Mouse (Mus musculus): Measurements from ENCODE around the gene Siglec1.
"Not testable (repeated sequence)": the region's sequence is repeated elsewhere in the genome, so short reads cannot be mapped to it uniquely, and the experiment has no call there.

Gene Siglec1

GRCm38 (mm10) chr2:131052043-131052442 is 34.5 kb downstream of the Siglec1 start:
- DNase-seq, result no peak

DNA sequence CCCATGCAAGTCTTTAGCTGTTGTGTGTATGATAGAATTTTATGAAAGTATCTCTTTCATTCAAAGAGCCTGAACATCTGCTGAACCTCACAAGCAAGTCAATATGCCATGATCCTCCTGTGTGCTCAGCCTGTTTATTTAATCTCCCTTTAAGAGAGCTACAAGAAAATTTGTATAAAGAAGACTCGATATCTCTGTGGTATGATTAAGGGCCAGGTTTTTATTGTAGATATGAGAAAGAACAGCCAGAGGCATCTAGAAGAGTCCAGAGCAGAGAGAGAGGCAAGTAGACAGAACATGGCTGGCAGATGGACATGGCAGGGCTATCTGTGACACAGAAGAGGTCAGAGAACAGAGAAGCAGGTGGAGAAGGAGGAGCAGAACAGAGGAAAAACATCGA is 40.5 kb downstream of the Siglec1 start:
- DNase-seq, result no peak

- no peak for DNase-seq
These were observed 41.4 kb downstream of the Siglec1 start for GRCm38 (mm10) chr2:131044989-131045720.

GRCm38 (mm10) chr2:131044354-131044852 is 42.2 kb downstream of the Siglec1 start:
- no peak for DNase-seq

GRCm38 (mm10) chr2:131042988-131043387 is 43.6 kb downstream of the Siglec1 start, which contains the start of gene Gfra4:
TSS of gene Gfra4 (minus strand) at chr2:131043088.
- no peak for DNase-seq

- DNase-seq, result no peak
These were observed 45.4 kb downstream of the Siglec1 start for GRCm38 (mm10) chr2:131040854-131041825.

DNA sequence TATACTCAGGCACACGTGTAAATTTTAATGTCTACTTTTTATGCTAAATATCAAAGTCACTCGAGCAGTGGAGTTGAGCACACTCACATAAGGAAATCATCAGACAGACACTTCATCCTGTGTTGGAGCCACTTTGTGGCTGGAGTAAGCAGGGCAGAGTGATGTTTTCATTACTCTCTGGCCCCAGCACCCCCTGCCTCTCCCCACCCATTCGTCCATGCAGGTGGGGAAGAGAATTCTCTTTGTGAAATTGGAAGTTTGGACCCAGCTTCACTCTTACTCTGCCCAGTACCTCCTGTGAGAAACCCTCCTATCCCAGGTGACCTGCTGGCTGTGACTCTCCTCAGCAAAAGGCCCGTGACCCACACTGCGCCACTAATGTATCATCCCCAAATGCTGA is 47.9 kb downstream of the Siglec1 start:
- no peak for DNase-seq

- DNase-seq, result no peak
These were observed 48.4 kb downstream of the Siglec1 start for GRCm38 (mm10) chr2:131038197-131038596.

GRCm38 (mm10) chr2:131037226-131037990 is 49.2 kb downstream of the Siglec1 start:
- DNase-seq, result peak; percentile 68

DNA sequence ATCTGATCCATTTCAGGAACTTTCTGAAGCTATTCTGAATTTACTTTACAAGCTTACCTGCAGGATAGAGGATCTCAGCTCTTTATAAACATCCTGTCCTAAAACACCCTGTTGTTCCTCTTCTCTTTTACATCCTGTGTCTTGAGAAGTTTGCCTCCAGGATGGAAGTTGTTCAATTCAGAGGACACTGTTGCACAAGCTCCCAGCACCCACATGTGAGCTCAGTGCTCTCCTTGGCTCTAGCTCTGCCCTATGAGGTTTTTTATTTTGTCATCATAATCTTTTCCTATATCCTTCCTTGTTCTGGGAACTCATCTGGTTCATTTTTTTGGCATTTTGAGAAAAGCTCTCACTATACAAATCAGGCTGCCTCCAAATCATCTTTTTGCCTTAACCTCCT is 49.8 kb downstream of the Siglec1 start:
- no peak for DNase-seq

DNA sequence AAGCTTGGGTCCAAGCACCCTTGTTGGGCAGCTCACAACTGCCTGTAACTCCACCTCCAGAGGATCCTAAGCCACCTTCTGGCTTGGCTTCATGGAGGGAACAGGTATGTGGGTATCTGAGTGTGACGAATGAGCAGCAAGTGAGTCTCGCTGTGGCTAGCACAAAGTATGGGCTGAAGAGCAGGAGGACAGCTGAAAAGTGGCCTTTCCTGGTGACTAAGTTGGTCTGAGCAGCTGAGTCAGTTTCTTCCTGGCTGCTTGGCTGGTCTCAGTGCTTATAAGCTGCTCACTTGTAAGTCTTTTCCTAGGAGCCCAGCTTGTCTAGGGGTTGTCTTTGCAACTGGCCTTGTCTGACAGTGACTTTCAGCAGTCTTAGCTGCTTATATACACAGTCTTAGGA is 50.2 kb downstream of the Siglec1 start:
- DNase-seq, result no peak

DNA sequence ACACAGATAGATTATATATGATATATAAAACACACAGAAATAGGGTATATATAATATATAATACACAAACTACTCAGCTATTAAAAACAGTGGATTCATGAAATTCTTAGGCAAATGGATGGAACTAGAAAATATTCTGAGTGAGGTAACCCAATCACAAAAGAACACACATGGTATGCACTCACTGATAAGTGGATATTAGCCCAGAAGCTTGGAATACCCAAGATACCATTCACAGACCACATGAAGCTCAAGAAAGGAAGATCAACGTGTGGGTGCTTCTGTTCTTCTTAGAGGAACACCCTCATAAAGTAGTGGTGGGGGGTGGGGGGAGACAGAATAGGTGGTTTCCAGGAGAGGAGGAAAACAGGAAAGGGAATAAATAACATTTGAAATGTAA is 55.2 kb downstream of the Siglec1 start:
- not testable (repeated sequence) for DNase-seq

- no peak for DNase-seq
These were observed 55.6 kb downstream of the Siglec1 start for GRCm38 (mm10) chr2:131030998-131031397.

- DNase-seq, result no peak
These were observed 56.0 kb downstream of the Siglec1 start for GRCm38 (mm10) chr2:131030561-131030960.

GRCm38 (mm10) chr2:131029065-131029935 is 57.3 kb downstream of the Siglec1 start:
- DNase-seq, result peak; percentile 14

DNA sequence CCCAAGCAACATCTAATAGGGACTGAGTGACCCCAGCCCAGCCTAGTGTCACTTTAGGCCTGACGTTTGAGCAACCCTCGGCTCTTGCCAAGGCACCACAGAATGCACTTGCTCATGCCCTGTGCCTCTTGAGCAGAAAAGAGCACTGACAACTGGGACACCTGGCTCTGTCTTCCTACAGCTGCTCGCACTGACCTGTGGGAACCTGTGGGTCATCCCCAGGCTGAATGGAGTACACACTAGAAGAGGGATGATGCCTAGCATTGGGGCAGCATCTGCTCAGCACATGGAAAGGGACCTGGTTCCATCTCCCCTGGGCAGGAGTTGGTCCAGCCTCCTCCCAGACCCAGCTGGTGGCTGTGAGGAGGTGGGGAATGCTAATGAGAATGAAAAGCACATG is 59.6 kb downstream of the Siglec1 start:
- no peak for DNase-seq

DNA sequence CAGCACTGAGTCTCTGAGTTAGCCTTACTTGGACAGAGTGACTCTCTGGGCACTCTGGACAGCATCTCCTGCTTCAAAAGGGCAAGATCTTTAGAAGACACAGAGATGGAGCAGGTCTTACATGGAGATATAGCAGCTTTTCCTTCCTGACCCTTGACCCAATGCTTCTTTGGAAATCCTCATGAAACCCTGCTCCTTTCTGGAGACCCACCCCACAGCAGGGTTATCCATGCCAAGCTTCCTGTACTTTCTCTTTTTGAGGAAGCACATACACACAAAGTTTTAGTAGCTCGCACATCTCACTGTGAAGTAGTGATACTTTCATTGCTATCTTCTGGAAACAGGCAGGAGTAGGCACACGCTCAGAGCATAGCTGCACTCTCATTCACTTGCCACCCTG is 61.3 kb downstream of the Siglec1 start:
- DNase-seq, result no peak
